Mouse (Mus musculus) spleen, adult 2 months (tissue): ENCODE results near the gene Pcp4l1.

Source experiments
- CTCF ChIP-seq: fragments of 200-500 bp; IDR thresholded peaks from 2 replicates; pipeline ENCODE4 v1.5.1; 2011; ENCODE audit warnings: mild to moderate bottlenecking, inconsistent platforms; ENCODE audit not compliant: insufficient read depth, insufficient read length, insufficient replicate concordance; ENCODE audit errors: extremely low read depth
- POLR2A ChIP-seq: fragments of 200-500 bp; IDR thresholded peaks from 2 replicates; pipeline ENCODE4 v1.6.1; 2011; ENCODE audit warnings: low read depth, low read length, inconsistent platforms

DNA sequence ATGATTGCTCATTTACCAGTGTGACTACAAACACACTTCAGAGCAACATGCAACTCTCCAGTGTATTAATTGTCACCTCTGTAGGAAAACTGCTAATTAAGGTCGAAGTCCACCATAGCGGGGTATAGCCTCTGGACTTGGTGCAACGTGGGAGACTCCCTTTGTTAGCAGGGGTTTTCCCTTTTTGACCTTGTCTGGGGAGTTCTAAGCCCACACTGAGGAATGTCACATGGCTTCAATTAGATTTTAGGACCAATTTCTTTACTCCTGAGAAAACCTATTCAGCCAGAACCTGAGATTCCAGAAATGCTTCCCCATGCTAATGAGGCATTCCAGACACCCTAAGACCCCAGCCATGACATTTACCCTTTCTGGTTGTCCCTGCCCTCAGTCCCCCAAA is 34.1 kb upstream of the Pcp4l1 start:
- TF ChIP-seq CTCF (no peak), POLR2A (no peak)
